Mouse (Mus musculus) megakaryocyte, embryonic 14.5 days (primary cell): ENCODE measurements around the gene Cdkl1.

ENCODE experiments used
- FLI1 ChIP-seq: IDR thresholded peaks from 2 replicates; pipeline ENCODE4 v1.6.1; 2012; ENCODE audit warnings: low read length, inconsistent platforms, mixed read lengths
- GATA1 ChIP-seq: IDR thresholded peaks from 3 replicates; pipeline ENCODE4 v1.6.1; 2012; ENCODE audit warnings: mixed read lengths, low read length, inconsistent platforms, borderline replicate concordance

- TF ChIP-seq GATA1, result no peak
- TF ChIP-seq FLI1, result no peak
Observed at GRCm38 (mm10) chr12:69744138-69744537, 46.9 kb downstream of the Cdkl1 start.
